Mouse (Mus musculus): ENCODE results near the gene C330007P06Rik.
"Not testable (repeated sequence)": the region's sequence is repeated elsewhere in the genome, so short reads cannot be mapped to it uniquely, and the experiment has no call there.

The C330007P06Rik gene

DNA sequence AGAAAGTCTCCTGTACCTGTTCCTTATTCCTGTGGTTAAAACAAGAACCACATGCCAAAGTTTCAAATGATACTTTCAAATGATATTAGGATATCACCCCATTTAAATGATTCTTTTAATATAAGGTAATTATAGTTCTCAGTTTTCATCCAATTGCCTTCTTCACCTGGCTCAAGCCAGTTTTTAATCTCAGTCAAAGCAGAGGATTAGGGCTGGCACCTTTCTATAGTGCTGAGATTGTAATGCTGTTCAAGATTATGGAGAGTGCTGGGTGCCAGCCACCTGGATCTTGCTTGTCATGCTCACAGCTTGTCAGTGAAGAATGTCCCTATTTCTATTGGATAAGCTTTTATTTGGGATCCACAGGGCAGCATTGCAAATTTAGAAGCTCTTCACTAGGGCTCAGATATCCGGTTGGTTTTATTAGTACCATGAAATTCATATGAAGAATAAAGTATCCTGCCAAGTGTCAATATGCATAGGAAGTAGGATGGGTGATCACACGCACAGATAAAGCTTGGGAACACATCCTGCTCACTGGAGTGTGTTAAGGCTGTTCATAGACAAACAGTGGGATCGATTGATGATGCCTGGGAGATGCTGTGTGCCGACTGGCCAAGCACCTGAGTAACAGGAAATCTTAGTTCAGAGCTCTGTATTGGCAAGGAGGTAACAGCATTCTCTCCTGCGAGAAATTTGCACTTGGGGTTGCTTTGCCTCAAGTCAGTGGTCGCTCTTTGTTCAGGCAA lies 74.6 kb downstream of the C330007P06Rik start:
- no peak for DNase-seq (ENCODE audit: low spot score)

DNA sequence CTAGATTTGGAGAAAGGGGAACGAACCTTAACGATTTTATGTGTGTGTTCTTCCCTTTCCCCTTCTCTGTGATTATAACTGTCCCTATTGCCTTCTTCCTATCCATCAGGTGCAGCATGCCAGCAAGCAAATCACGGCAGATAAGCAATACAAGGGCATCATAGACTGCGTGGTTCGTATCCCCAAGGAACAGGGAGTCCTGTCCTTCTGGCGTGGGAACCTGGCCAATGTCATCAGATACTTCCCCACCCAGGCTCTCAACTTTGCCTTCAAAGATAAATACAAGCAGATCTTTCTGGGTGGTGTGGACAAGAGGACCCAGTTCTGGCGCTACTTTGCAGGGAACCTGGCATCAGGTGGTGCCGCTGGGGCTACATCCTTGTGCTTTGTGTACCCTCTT lies 77.2 kb downstream of the C330007P06Rik start:
- DNase-seq (ENCODE audit: low spot score) = not testable (repeated sequence)

DNA sequence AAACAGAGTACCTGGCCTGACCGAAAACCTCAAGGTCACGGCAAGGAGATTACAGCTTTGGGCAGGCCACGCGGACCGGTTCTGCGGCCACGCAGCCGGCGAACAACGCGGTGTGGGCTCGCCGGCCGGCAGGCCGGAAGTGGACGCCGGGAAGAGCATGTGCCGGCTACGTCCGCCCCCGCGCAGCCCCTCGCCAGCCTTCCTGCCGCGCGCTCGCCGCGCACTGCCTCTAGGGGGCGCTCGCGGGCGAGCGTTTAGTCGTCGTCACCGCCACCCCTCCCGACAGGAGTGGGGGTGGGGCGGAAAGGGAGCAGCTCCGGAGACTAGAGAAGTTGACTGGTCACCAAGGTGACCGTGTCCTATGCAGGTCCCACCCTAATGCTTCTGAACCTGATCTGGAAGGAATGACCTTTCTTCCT lies 77.7 kb downstream of the C330007P06Rik start:
- DNase-seq (ENCODE audit: low spot score) = peak; percentile 16

DNA sequence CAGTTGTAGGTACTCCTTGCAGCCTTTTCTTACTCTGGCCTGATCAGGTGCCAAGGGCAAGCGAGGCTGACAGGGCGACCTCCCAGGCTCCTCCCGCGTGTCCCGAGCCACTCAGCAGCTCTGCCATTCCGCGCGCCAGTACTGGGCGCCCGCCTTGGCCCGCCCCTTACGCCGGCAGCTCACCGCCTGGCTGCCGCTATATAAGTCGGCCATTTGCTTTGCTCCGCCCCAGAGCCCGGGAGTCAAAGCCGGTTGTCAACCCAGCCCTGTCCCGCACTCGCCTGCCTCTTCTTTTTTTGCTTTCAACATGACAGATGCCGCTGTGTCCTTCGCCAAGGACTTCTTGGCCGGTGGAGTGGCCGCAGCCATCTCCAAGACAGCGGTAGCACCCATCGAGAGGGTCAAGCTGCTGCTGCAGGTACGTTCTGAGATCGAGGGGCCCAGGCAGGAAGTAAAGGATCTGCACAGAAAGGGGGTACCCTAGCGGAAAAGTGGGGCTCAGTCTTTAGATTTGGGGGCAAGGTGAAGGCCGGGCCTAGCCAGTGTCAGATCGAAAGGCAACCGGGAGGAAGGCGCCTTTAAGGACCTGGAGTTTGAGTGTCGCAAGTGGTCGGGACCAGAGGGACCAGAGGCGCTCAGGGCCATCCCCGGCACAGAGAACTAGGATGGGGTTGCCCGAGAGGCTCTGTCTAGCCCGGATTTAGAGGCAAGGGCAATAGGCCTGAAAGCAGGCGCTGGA lies 78.3 kb downstream of the C330007P06Rik start, which contains the start of gene Slc25a5:
TSS of gene Slc25a5 (plus strand) at position 228 of the 739 bp plus-strand sequence.
- DNase-seq (ENCODE audit: low spot score) = peak; percentile 40

DNA sequence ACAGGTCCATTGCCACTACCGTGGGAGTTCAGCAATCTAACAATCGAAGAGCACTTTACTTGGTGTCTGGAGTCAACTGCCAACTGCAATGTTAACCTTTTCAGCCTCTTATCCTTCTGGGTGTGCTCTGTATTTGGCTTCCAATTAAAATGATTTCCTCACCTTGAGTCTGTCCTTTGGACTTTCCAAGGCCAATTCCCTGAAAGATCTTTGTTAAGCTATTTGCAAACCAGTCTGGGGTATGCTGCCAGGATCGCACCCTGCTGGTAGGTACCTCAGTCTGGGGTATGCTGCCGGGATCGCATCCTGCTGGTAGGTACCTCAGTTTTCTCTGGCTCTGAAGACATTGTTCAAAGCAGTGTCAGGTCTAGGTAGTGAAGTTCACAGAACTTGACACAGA lies 79.3 kb downstream of the C330007P06Rik start:
- no peak for DNase-seq (ENCODE audit: low spot score)

DNA sequence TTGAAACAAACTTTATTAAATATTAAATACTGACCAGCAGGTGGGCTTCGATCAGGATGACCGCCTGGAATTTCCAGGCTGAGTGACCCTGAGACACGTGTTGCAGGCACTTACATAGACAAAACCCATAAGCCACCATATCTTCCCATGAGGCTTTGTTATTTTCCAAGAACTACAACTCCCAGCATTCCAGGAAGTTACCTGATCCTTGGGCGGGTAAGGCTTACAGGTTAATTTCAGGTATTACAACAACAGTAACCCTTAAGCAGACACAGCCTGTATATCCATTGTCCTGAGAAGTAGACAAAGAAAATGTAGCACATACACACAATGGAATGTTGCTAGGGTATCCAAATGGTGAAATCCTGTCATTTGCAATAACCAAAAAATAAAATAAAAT lies 84.6 kb downstream of the C330007P06Rik start:
- no peak for DNase-seq (ENCODE audit: low spot score)

DNA sequence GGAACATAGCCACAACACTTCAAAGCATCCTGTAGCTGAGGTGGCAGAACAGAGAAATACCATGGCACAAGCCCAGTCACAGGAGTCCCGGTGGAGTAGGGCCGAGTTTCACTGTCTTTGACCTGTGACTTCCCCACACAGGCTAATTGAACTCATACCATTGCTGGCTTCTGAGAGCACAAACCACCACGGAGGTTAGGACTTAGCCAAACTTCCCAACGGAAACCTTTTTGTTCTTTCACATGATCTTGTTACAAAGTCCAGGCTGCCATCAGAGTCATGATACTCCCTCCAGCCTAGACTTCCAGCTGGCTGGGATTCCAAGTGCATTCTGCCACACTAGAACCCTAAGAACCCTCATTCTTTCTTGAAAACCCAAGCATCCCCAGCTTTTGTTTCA lies 96.2 kb downstream of the C330007P06Rik start:
- no peak for DNase-seq (ENCODE audit: low spot score)

DNA sequence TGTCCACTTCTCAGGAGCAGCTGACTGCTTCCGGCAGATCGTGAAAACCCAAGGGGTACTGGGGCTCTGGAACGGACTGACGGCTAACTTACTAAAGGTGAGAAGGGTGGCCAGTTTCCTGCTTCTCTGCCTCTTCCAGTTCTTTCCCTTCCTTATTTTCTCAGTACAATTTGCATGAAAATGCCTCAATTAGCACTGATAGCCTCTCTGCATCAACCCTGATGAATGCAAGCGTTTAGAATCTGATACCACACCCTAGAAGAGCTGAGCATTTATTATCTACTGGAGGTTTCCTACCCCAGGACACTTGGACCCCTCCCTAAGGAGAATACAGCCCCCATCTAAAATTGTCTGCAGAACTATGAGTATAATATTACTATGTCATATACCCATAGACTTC lies 98.4 kb downstream of the C330007P06Rik start:
- no peak for DNase-seq (ENCODE audit: low spot score)
